Mouse (Mus musculus) heart, embryonic 13.5 days (tissue): ENCODE results near the gene Hist1h1c. TPM values are rescaled to one million over a fixed set of nuclear protein-coding genes. Genes with fewer than 3 reads are reported as not detected.

Source experiments
- ATAC-seq: fragments of 200-750 bp; cut with Nextera tagmentation; 2 replicates; pipeline ENCODE4 v1.8.0; 2017; ENCODE audit warnings: moderate TSS enrichment; ENCODE audit not compliant: insufficient number of reproducible peaks, low FRiP score, low TSS enrichment; ENCODE audit errors: extremely low read depth
- H3K27ac ChIP-seq: fragments of 300-500 bp; sonication (generic); replicated peaks from 2 replicates; pipeline ENCODE4 v1.5.1; 2015; ENCODE audit warnings: moderate library complexity, mild to moderate bottlenecking, inconsistent platforms
- H3K27me3 ChIP-seq: fragments of 300-500 bp; sonication (generic); replicated peaks from 2 replicates; pipeline ENCODE4 v1.6.1; 2015; ENCODE audit warnings: mild to moderate bottlenecking, inconsistent platforms
- H3K36me3 ChIP-seq: fragments of 300-500 bp; sonication (generic); 2 replicates; pipeline ENCODE4 v1.6.1; 2015; ENCODE audit warnings: mild to moderate bottlenecking, inconsistent platforms
- H3K4me1 ChIP-seq: fragments of 300-500 bp; sonication (generic); 2 replicates; pipeline ENCODE4 v1.6.1; 2015; ENCODE audit warnings: inconsistent platforms
- H3K4me2 ChIP-seq: fragments of 300-500 bp; sonication (generic); 2 replicates; pipeline ENCODE4 v1.6.1; 2015; ENCODE audit warnings: inconsistent platforms, mild to moderate bottlenecking, moderate library complexity
- H3K4me3 ChIP-seq: fragments of 300-500 bp; sonication (generic); 2 replicates; pipeline ENCODE4 v1.5.1; 2015; ENCODE audit warnings: moderate library complexity, mild to moderate bottlenecking, inconsistent platforms
- H3K9ac ChIP-seq: fragments of 300-500 bp; sonication (generic); 2 replicates; pipeline ENCODE4 v1.6.1; 2015; ENCODE audit warnings: inconsistent platforms, mild to moderate bottlenecking, moderate library complexity
- H3K9me3 ChIP-seq: fragments of 300-500 bp; sonication (generic); 2 replicates; pipeline ENCODE4 v1.6.1; 2016; ENCODE audit warnings: inconsistent platforms
- WGBS: fragments of 180-500 bp; shearing (Covaris S2); methylation state at CpG from one replicate; pipeline ENCODE4 v1.1.7; 2015; ENCODE audit warnings: mixed read lengths; 5-methylcytosine and 5-hydroxymethylcytosine counted together
- polyA plus RNA-seq: library from polyadenylated mRNA; unstranded; fragments of >200 nt; fragmentation: Nextera tagmentation; extraction: Ambion mirVana; gene quantifications from 2 replicates; pipeline ENCODE4 v1.2.1, GENCODE M21; 2015

Gene Hist1h1c
- polyA plus RNA-seq, result 31.2 and 33.8 TPM in 2 replicates

DNA sequence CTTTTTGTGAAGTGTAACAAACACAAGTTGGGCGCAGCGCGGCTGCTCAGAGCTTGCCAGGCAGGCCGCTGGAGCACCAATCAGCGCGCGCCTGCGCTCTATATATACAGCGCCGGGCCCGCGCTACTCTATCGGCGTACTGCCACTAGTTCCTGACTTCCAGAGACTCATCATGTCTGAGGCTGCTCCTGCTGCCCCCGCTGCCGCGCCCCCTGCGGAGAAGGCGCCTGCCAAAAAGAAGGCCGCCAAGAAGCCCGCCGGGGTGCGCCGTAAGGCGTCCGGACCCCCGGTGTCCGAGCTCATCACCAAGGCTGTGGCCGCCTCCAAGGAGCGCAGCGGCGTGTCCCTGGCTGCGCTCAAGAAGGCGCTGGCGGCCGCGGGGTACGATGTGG is at the start of gene Hist1h1c:
Gene Hist1h1c (plus strand): TSS at position 132 of the 392 bp plus-strand sequence.
- Histone ChIP-seq H3K36me3 (no peaks in the 10 kb centered on the region), H3K27me3 (no peaks in the 10 kb centered on the region), H3K9me3 (no peaks in the 10 kb centered on the region), H3K4me1 (peaks cover 23% of the 10 kb centered on the region), H3K9ac (peak within 1 kb of the TSS; percentile 98), H3K4me3 (peak within 1 kb of the TSS; percentile 74), H3K4me2 (peak within 1 kb of the TSS; percentile 98), H3K27ac (peak within 1 kb of the TSS; percentile 100)
- WGBS, result under 1% methylated on average over 38 of the region's 38 CpGs
- ATAC-seq, result peak; percentile 76

GRCm38 (mm10) chr13:23688956-23689355 is 49.7 kb upstream of the Hist1h1c start:
- WGBS, result 82% methylated on average over 2 of the region's 2 CpGs
- Histone ChIP-seq H3K9me3 (no peaks in the 10 kb centered on the region), H3K4me1 (peaks cover 16% of the 10 kb centered on the region)

DNA sequence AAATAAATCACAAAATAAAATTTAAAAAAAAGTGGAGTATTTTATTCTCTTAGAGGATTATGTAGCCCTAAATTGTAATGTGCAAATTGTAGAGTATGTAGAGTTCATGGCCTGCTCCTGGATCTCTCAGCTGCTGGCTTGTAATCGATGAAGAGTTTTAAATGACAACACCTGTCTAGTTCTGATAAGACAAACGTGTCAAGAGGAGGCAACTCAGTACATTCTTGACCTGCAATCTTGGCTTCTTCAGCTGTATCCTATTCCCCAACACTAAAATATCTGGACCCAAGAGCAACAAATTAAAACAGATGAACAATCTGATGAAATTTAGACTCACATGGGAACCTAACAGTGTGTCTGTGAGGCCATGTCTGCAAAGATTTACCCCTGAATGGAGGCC is 49.1 kb upstream of the Hist1h1c start:
- Histone ChIP-seq H3K4me2 (no peak overlapping the region), H3K36me3 (no peaks in the 10 kb centered on the region), H3K9ac (no peak overlapping the region), H3K9me3 (no peaks in the 10 kb centered on the region), H3K27me3 (no peaks in the 10 kb centered on the region), H3K4me1 (peaks cover 16% of the 10 kb centered on the region), H3K27ac (no peak overlapping the region), H3K4me3 (no peak overlapping the region)
- WGBS, result 57% methylated on average over 2 of the region's 2 CpGs
- ATAC-seq, result no peak

More at GRCm38 (mm10) chr13:23688956-23689355, 49.7 kb upstream of the Hist1h1c start:
- no peak overlapping the region for H3K4me2 ChIP-seq
- no peaks in the 10 kb centered on the region for H3K27me3 ChIP-seq
- H3K9ac ChIP-seq, result no peak overlapping the region
- no peaks in the 10 kb centered on the region for H3K36me3 ChIP-seq
- no peak overlapping the region for H3K27ac ChIP-seq
- no peak for ATAC-seq
- no peak overlapping the region for H3K4me3 ChIP-seq

- no peaks in the 10 kb centered on the region for H3K9me3 ChIP-seq
- no peaks in the 10 kb centered on the region for H3K36me3 ChIP-seq
- H3K27me3 ChIP-seq, result no peaks in the 10 kb centered on the region
- 71% methylated on average over 6 of the region's 6 CpGs for WGBS
- no peak overlapping the region for H3K4me2 ChIP-seq
- no peak overlapping the region for H3K9ac ChIP-seq
- no peak for ATAC-seq
- no peak overlapping the region for H3K27ac ChIP-seq
- peaks cover 24% of the 10 kb centered on the region for H3K4me1 ChIP-seq
- H3K4me3 ChIP-seq, result no peak overlapping the region
Measured at GRCm38 (mm10) chr13:23693856-23694440, 44.7 kb upstream of the Hist1h1c start.

- H3K9ac ChIP-seq, result no peak overlapping the region
- H3K4me2 ChIP-seq, result no peak overlapping the region
- no peak for ATAC-seq
- H3K27me3 ChIP-seq, result no peaks in the 10 kb centered on the region
- no peaks in the 10 kb centered on the region for H3K9me3 ChIP-seq
- H3K36me3 ChIP-seq, result no peaks in the 10 kb centered on the region
- H3K4me1 ChIP-seq, result peaks cover 25% of the 10 kb centered on the region
- WGBS, result 88% methylated on average over 9 of the region's 9 CpGs
- no peak overlapping the region for H3K4me3 ChIP-seq
- no peak overlapping the region for H3K27ac ChIP-seq
Measured at GRCm38 (mm10) chr13:23694956-23695355, 43.7 kb upstream of the Hist1h1c start.

DNA sequence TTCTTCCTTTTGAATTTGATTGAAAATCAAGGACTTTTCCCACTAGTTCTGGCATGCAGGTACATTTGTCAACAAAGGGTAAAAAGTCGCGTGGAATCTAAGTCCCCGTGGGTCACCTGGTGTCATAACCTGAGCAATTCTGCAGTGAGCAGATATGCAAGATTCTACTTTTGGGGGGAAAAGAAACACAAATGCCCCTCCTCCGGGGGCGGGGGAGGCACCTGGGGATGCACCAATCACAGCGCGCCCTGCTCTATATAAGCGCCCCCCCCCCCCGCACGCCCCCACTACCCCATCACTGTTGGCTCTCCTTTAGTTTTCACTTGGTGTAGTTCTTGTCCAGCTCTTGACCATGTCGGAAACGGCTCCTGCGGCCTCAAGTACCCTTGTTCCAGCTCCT is 43.1 kb upstream of the Hist1h1c start, which contains the start of gene Hist1h1t:
Gene Hist1h1t (plus strand): TSS at position 301 of the 400 bp plus-strand sequence.
- Histone ChIP-seq H3K4me1 (peaks cover 25% of the 10 kb centered on the region), H3K9ac (peak within 1 kb of the TSS; percentile 37; the same call in 1 of the 2 replicates), H3K36me3 (no peaks in the 10 kb centered on the region), H3K4me3 (no peak within 1 kb of the TSS), H3K27me3 (no peaks in the 10 kb centered on the region), H3K9me3 (no peaks in the 10 kb centered on the region), H3K4me2 (peak within 1 kb of the TSS; percentile 46), H3K27ac (no peak within 1 kb of the TSS)
- WGBS, result 36% methylated on average over 13 of the region's 13 CpGs
- no peak for ATAC-seq

DNA sequence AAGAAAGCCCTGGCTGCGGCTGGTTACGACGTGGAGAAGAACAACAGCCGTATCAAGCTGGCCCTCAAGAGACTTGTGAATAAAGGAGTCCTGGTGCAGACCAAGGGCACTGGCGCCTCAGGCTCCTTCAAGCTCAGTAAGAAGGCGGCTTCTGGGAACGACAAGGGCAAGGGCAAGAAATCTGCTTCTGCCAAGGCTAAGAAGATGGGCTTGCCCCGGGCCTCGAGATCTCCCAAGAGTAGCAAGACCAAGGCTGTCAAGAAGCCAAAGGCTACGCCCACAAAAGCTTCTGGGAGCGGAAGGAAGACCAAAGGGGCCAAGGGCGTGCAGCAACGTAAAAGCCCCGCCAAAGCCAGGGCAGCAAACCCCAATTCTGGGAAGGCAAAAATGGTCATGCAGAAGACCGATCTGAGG is 42.5 kb upstream of the Hist1h1c start:
- Histone ChIP-seq H3K4me2 (peak overlapping the region; percentile 46), H3K27me3 (no peaks in the 10 kb centered on the region), H3K9me3 (no peaks in the 10 kb centered on the region), H3K27ac (no peak overlapping the region), H3K9ac (peak overlapping the region; percentile 37; the same call in 1 of the 2 replicates), H3K4me3 (no peak overlapping the region), H3K36me3 (no peaks in the 10 kb centered on the region), H3K4me1 (peaks cover 25% of the 10 kb centered on the region)
- no peak for ATAC-seq
- WGBS, result 46% methylated on average over 15 of the region's 15 CpGs

DNA sequence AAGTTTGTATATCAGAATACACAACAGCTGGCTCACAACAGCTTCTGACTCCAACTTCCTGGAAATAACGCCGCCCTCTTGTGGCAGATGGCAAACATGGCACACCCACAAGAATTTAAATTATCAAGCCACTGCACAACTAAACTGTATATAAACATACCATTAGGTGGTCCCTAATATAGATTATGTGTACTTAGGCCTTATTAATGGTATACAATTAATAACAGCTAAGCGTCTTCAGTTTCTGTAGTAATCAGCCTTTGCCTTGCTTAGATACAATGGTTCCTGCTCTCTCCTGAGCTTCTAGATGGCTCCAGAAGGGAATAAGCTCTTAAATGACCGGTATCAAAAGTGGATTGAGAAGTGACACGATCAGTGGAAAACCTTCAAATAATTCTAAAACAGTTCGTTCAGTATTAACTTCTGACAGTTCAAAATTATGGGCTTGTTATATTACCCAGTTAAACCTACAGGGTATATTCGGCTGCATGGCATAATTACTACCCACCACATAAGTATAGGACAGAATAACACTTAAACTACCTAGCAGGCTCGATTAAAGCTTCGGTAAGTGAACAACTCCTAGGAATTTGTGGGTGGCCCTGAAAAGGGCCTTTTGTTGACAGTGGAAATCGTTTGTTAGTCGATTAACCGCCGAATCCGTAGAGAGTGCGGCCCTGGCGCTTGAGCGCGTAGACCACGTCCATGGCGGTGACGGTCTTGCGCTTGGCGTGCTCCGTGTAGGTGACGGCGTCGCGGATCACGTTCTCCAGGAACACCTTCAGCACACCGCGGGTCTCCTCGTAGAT is 40.9 kb upstream of the Hist1h1c start:
- peak overlapping the region; percentile 93 for H3K27ac ChIP-seq
- peak overlapping the region; percentile 81 for H3K4me2 ChIP-seq
- H3K4me1 ChIP-seq, result peaks cover 25% of the 10 kb centered on the region
- peak overlapping the region; percentile 55 for H3K4me3 ChIP-seq
- H3K36me3 ChIP-seq, result no peaks in the 10 kb centered on the region
- peak overlapping the region; percentile 83 for H3K9ac ChIP-seq
- WGBS, result under 1% methylated on average over 27 of the region's 32 CpGs
- no peaks in the 10 kb centered on the region for H3K27me3 ChIP-seq
- ATAC-seq, result peak; percentile 63
- H3K9me3 ChIP-seq, result no peaks in the 10 kb centered on the region

DNA sequence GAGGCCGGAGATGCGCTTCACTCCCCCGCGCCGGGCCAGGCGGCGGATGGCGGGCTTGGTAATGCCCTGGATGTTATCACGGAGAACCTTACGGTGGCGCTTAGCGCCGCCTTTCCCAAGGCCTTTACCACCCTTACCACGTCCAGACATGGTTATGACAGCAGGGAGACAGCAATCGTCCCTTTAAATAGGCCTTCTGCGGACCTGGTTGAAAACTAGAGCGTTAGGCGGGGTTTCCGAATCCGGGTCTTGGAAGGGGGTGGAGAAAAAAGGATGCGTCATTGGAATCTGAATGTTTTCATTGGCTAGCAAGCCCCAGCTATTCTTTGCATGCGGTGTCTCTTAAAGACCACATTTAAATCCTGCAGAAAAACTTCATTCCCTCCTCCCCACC is 40.3 kb upstream of the Hist1h1c start, which contains the start of gene Hist1h4c:
Gene Hist1h4c (minus strand): TSS at position 155 of the 394 bp plus-strand sequence.
- Histone ChIP-seq H3K9ac (peak within 1 kb of the TSS; percentile 83), H3K36me3 (no peaks in the 10 kb centered on the region), H3K4me1 (peaks cover 25% of the 10 kb centered on the region), H3K27me3 (no peaks in the 10 kb centered on the region), H3K4me2 (peak within 1 kb of the TSS; percentile 81), H3K4me3 (peak within 1 kb of the TSS; percentile 55), H3K9me3 (no peaks in the 10 kb centered on the region), H3K27ac (peak within 1 kb of the TSS; percentile 93)
- ATAC-seq, result peak; percentile 81
- WGBS, result 0% methylated on average over 22 of the region's 22 CpGs

DNA sequence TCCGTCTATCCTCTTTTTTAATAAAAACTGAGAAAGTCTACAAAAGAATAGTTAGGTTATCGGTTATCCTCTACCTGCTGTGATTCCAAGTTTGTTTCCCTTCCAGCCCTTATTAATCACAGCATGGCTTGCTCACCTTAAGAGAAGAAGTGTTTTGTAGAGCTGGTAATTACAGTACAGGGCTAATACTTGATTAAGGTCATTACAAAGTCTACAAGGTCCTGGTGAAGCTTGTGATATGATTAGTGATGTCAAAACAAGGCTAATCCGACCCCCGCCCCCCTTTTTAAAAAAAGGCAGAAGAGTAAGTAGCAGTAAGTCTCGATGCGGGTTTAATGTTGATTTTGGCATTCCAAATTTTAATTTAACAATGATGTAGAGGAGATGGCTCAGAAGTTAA is 39.6 kb upstream of the Hist1h1c start:
- Histone ChIP-seq H3K9ac (peak overlapping the region; percentile 37), H3K36me3 (no peaks in the 10 kb centered on the region), H3K4me3 (peak overlapping the region; percentile 55; the same call in 1 of the 2 replicates), H3K27me3 (no peaks in the 10 kb centered on the region), H3K9me3 (no peaks in the 10 kb centered on the region), H3K27ac (peak overlapping the region; percentile 93), H3K4me2 (peak overlapping the region; percentile 81), H3K4me1 (peaks cover 25% of the 10 kb centered on the region)
- no peak for ATAC-seq
- WGBS, result 63% methylated on average over 6 of the region's 6 CpGs

- Histone ChIP-seq H3K4me3 (no peak overlapping the region), H3K27me3 (no peaks in the 10 kb centered on the region), H3K4me2 (no peak overlapping the region), H3K9ac (no peak overlapping the region), H3K9me3 (no peaks in the 10 kb centered on the region), H3K4me1 (peaks cover 25% of the 10 kb centered on the region), H3K36me3 (no peaks in the 10 kb centered on the region), H3K27ac (no peak overlapping the region)
- ATAC-seq, result no peak
- 64% methylated on average over 3 of the region's 3 CpGs for WGBS
Measured at GRCm38 (mm10) chr13:23699767-23700166, 38.8 kb upstream of the Hist1h1c start.
